Mouse (Mus musculus): ENCODE data around the gene Sc5d.
A peak's percentile ranks its signal among the peaks of the same experiment; 100 is the strongest.

Sc5d gene

DNA sequence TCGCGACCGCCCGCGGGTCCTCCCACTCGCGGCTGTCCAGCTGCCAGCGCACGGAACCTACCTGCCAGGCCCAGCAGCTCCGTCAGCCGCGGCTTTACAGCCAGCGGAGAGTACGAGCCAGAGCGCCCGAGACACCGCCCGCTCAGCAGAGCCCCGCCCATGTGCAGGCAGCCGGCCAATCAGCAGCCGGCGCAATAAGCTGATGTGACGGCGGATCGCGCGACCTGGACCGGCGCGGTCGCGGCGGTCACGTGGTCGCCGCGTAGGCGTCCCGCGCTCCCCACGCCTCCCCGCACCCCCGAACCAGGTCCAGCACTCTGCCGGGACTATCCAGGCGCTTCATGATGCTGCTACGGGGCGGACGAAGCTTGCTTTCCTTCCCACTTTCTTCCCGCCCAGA, at the start of gene Sc5d:
Gene Sc5d, minus strand, starts transcription at position 112 of the 400 bp plus-strand sequence.
- DNase-seq (ENCODE audit: low read depth): peak; percentile 93

DNA sequence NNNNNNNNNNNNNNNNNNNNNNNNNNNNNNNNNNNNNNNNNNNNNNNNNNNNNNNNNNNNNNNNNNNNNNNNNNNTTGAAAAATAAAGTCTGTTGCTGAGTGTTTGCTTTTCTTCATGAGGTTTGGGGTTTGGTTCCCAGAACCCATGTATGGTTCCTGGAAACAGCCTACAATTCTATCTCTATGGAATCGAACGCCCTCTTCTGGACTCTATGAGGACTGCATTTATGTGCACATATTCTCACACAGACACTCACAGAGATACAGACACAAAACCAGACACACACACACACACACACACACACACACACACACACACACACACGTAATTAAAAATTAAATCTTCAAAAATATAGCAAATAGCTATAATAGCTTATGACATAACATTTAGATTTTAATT, 47.3 kb upstream of the Sc5d start:
- no peak for DNase-seq (ENCODE audit: low read depth)

DNA sequence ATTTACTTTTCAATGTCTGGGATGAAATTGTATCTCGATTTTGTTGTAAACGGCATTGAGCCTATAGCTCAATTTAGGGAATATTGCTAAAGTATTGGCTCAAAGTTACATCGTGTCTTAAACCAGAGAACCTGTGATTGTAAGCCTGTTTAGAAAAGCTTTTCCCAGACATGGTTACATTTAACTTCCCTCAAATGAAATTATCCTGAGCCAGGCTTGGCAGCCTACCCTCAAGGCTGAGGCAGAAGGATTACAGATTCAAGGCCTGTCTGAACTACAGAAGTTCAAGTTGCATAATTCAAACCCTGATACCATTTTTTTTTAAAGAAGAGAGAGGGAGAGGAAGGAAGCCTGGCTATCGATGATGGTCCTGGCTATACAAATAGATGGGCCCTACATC, 39.8 kb upstream of the Sc5d start:
- no peak for DNase-seq (ENCODE audit: low read depth)

GRCm38 (mm10) chr9:42301082-42301633, 37.1 kb upstream of the Sc5d start:
- DNase-seq (ENCODE audit: low read depth): no peak

DNA sequence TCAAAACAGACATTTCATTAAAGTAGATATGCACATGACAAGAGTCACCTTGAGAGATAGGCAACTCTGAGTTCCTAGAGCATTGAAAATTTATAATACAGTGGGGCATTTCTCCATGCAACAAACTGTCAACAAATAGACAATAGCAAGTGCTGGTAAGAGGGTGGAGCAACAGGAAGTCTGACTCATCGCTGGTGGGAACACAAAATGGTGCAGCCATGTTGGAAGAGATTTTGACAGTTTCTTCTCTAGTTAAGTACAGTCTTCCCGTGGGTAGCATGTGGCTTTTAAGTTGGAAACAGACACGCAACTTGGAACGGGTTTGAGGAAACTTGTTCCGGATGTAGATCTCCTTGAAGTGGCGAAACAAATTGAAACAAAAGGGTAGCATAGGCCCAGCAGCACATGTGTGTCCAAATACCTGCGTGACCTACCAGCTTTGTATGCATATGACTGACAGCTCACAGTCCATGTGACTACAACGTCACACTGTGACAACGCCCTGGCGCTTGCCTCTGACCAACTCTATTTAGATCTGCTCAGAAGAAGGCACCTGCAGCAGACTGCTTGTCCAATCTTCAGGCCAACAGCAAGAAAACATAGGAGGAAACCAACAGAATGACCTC, 32.4 kb upstream of the Sc5d start:
- DNase-seq (ENCODE audit: low read depth): peak; percentile 50

DNA sequence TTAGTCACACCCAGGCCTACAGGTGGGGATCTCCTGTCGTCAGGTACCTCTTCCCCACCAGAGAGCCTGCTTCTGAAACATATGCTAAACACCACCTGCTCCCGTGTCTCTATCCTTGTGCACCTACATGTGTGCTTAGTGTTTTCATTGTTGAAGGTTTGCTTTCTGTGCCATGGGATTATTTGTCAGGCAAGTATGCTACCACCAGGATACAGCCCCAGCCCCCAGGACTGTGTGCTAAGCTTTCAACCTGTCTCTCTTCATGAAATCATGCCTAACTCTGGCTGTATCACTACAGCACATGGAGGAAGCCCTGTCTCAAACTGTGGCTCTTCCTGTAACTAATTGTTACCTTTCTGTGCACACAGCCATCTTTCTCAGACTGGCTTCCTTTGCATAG, 30.1 kb upstream of the Sc5d start:
- DNase-seq (ENCODE audit: low read depth): no peak

- no peak for DNase-seq (ENCODE audit: low read depth)
Observed at GRCm38 (mm10) chr9:42293596-42293995, 29.5 kb upstream of the Sc5d start.

- DNase-seq (ENCODE audit: low read depth): no peak
Observed at GRCm38 (mm10) chr9:42293051-42293450, 29.0 kb upstream of the Sc5d start.

DNA sequence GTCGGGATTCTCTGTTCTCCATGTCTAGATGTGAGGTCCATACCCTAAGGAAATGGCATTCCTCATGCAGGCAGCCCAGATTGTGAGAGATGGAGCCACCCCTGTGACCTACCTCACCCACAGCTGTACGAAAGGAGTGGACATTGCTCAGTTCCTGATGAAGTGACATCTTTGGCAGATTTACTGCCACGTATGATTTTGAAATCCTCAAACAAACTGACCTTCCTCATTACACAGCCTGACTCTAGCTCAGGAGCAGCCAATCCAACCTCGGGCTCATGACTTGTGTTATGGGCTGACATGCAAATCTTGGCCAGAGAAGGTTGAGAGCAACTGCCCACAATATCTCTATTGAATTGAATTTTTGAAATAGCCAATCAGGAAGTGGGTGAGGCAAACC, 15.6 kb upstream of the Sc5d start:
- DNase-seq (ENCODE audit: low read depth): peak; percentile 39

GRCm38 (mm10) chr9:42278046-42278445, 14.0 kb upstream of the Sc5d start:
- no peak for DNase-seq (ENCODE audit: low read depth)

GRCm38 (mm10) chr9:42277606-42278005, 13.6 kb upstream of the Sc5d start:
- DNase-seq (ENCODE audit: low read depth): no peak

DNA sequence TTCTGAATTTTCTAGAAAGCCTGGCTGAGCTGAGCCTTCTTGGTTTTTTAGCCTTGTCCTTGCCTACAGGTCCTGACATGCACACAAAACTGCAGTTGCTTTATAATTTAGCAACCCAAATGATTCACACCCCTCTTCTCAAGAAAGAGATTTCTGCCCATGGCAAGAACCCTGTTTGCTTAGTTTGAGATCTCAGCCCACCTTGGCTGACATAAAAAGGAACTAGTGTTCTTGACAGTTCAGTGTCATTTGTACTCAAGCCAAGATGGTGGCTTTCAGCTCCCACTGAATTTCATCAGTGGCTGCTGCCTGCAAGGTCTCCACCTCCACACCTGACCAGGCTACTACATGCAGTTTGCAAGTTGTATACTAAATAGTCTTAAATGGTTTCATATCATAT, 13.1 kb upstream of the Sc5d start:
- no peak for DNase-seq (ENCODE audit: low read depth)

DNA sequence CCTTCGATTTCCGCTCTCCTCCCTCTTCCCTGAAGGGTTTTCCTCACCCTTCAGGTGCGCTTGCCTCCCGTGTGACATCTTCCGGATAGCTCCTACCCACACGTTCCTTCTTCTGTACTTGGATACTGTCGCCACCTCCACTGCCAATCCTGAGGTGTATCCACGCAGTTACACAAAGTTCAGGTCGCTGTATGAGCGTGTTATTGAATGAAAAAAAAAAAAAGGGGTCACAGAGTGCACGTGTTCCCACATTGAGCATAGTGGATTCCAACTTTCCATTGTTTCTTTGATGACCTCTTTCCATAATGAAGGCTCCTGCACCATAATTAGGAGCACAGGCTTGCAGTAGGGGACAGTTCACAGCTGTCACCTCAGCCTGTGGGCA, 11.7 kb upstream of the Sc5d start:
- DNase-seq (ENCODE audit: low read depth): no peak

DNA sequence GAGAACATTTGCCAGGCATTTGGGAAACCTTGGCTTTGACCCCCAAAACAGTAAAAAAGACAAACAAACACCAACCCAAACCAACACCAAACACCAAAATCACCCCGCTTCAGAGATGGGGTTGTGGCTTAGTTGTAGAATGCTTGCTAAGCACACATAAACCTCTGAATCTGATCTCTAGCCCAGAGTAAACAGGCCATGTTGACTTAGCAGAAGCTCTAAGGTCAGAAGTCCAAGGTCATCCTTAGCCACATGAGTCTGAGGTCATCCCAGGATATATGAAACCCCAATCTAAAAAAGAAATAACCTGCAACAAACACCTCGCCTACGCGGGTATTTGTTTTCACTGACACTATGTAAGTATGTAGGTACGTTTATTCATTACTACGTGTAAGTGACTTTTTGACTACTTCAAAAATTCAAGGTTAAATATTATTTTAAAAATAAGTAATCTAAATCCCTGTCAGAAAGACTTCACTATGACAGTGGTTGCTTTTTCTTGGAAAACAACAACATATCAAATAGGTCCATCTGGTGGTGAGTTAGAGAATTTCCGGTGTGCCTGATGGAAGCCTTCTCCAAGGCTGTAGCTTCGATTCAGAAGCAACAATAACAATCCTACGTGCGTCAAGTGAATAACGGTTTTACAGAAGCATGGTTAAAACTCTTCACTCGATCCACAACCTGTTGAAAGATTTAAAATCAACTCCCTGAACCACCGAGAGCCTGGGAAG, 11.1 kb upstream of the Sc5d start:
- DNase-seq (ENCODE audit: low read depth): peak; percentile 31

DNA sequence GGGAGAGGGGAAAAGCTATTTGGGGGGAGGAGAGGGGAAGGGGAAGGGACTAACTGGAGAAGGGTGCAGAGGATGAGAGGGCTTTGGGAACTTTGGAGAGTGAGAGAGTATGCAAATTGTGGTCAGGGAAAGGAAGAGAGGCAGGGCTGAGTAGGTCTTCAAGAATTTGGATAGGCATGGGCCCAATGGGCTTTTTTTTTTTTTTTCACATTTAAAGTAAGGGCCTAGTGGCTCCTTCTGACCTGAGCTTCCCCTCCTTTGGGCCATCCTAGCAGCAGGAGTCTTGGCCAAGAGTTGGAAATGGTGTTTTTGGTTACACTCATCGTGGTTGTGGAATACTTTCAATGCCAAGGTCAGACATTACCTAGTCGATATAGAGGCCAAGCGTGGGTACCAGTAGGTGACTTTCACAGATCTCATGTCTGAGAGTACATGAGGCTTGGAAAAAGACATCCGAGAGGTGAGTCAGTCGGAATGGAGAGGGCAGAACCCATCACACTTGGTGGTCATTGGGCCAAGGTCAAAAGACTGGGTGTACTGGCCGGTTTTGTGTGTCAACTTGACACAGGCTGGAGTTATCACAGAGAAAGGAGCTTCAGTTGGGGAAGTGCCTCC, 9.7 kb upstream of the Sc5d start:
- DNase-seq (ENCODE audit: low read depth): no peak

DNA sequence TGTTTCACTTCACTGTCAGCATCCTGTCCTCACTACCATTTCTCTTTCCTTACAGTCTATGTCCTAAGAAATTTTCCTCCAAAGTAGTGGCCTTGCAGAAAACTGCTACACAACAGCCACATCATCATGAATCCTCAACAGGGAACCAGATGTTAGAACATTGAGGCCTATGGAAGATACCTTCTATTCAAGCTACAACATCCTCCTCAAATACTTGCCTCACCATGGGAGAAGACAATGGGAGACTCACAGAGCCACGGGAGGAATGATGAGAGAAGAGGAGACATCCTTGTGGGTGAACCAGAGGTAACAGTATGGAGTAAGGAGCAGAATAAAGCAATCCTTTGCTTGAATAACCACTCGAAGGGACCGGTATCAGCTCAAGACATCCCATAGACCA, 9.1 kb upstream of the Sc5d start:
- DNase-seq (ENCODE audit: low read depth): no peak

DNA sequence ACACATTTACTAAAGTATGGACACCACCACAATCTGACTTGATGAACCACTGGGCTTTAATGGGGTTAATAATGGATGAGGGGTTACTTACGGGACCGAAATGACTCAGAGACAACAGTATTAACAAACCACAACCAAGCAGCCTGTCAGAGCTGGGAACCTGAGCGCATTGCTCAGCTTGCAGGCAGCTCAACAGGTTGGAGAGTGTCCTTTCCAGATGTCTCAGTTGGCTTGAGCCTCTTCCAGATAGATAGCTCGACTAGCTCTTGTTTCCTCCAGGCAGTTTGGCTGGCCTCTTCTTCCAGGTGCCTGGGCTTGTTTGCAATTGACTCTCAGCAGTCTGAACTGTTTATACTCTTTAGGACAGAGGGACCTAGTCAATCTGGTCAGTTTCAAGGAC, 8.6 kb upstream of the Sc5d start:
- DNase-seq (ENCODE audit: low read depth): peak; percentile 57

DNA sequence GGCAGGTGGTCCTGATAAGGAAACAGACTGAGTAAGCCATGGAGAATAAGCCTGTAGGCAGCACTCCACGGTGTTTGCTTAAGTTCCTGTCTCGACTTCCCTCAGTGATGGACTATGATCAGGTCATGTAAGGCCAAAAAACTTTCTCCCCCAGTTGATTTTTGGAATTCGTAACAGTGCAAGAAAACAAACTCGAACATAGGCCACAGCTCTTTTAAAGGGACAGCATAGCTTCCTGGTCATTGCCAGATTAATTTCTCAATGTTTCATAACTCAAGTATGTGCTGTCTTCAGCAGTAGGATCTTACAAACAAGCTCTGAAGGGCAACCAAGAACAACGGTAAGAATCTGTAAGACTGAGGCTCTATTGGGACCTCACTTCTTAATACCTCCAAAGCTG, 7.4 kb upstream of the Sc5d start:
- no peak for DNase-seq (ENCODE audit: low read depth)

- DNase-seq (ENCODE audit: low read depth): no peak
Observed at GRCm38 (mm10) chr9:42270617-42271016, 6.6 kb upstream of the Sc5d start.

DNA sequence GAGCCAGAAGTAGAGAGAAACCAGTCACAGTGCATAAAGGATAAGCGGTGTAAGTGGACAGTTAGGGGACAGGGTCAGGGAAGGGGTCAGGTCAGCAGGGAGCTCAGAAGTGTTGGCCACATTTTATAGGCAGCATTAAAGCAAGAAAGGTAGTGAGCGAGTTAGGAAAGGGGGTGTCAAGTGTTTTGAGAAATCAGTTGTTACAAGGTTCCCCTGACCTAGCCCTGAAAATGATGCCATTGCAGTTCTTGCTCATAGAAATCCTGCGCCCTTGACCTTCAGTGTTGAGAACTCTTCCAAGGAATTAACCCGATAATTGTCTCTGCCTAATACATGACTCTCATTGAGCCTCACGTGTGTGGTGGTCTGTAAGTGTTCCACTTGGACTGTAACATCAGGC, 6.0 kb upstream of the Sc5d start:
- DNase-seq (ENCODE audit: low read depth): no peak

DNA sequence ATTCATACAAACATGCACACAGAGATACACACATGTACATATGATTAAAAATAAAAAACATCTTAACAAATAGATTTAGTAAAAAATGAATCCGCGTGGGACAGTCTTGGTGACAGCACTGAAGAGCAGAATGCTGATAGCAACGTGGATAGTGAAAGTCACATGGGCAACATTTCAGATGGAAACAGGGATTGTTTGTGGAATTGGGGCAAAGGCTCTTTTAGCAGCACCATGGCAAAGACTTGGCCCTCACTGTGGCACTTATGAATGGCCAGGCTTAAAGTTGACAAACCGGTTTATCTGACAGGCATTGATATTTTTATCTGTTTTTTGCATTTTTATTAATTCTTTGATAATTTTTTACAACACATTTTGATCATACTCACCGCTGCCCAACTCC, 4.3 kb upstream of the Sc5d start:
- DNase-seq (ENCODE audit: low read depth): no peak

DNA sequence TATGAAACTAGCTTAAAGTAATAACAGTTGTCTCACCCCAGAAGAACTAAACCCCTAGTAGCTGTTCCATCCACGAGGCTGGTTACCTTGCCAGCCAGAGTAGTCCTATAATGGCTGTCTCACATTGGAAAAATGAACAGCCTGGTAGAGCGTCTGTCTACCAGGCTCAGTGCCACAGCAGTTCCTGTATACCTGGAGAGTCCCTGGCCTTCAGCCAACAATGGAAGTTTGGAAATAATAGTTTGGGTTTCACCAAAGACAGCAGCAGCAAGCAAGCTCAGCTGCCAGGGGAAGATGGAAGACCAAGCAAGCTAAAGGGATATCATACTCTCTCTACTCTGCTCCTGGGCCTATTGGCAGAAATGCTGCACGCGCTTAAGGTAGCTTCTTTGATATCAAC, 1.3 kb upstream of the Sc5d start:
- no peak for DNase-seq (ENCODE audit: low read depth)

- peak; percentile 37 for DNase-seq (ENCODE audit: low read depth)
Observed at GRCm38 (mm10) chr9:42263709-42264111, 346 bp downstream of the Sc5d start.
